Mouse (Mus musculus) liver, postnatal 0 days (tissue): Measurements from ENCODE around the gene Muc3.

ENCODE experiments used
- CTCF ChIP-seq: sonication (generic); IDR thresholded peaks from 2 replicates; pipeline ENCODE4 v1.5.1; 2016; ENCODE audit warnings: antibody characterized with exemption, low read depth
- EP300 ChIP-seq: IDR thresholded peaks from 2 replicates; pipeline ENCODE4 v1.6.1; 2016; ENCODE audit warnings: antibody characterized with exemption, low read depth, mild to moderate bottlenecking

DNA sequence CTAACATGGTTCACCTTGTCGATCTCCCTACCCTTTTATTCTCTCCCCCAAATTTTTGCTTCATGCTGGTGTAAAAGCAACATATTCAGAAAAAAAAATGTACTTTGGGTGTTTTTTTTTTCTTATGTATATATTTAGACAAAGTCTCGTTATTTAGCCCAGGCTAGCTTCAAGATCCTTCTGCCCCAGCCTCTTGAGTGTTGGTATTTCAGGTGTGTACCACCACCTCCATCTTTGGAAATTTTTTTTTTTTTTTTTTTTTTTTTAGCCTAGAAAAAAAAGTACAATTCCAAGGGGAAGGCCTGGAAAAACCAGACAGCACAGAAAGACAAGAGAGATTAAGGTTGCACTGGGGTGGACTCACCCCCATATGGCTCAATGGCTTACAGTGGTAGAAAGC lies 32.1 kb downstream of the Muc3 start:
- TF ChIP-seq EP300, result no peak
- no peak for TF ChIP-seq CTCF
